Mouse (Mus musculus) T-cell, adult 66 days (primary cell): ENCODE data around the gene Clrn2. TPM values are rescaled to one million over a fixed set of nuclear protein-coding genes. Genes with fewer than 3 reads are reported as not detected.

Source experiments
- total RNA-seq, 2 experiments: library from RNA; stranded (reverse); gene quantifications; 3 replicates in 1 of 2; 4 replicates in 1 of 2; pipeline ENCODE4 v1.2.4; 2023

Clrn2 gene
- not detected for total RNA-seq

DNA sequence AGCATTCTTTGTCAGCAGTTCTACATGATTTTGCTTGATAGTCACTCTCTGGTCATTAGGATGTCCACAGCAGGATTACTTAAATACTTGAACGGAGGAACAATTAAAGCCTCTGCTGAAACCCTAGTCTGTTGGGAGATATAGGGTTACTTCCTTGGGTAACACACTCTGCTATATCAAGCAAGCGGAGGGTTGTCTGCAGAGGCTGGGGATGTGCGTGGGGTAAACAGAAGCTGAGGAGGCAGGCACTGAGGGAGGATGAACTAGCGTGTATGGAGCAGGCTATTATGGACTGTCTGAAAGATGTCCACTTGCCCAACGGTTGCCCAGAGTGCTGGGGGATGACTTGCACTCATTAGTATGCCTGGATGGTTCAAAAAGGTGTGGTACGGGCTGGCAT lies at the start of gene Clrn2:
Clrn2 (plus strand) TSS at position 301 of the 400 bp plus-strand sequence.

DNA sequence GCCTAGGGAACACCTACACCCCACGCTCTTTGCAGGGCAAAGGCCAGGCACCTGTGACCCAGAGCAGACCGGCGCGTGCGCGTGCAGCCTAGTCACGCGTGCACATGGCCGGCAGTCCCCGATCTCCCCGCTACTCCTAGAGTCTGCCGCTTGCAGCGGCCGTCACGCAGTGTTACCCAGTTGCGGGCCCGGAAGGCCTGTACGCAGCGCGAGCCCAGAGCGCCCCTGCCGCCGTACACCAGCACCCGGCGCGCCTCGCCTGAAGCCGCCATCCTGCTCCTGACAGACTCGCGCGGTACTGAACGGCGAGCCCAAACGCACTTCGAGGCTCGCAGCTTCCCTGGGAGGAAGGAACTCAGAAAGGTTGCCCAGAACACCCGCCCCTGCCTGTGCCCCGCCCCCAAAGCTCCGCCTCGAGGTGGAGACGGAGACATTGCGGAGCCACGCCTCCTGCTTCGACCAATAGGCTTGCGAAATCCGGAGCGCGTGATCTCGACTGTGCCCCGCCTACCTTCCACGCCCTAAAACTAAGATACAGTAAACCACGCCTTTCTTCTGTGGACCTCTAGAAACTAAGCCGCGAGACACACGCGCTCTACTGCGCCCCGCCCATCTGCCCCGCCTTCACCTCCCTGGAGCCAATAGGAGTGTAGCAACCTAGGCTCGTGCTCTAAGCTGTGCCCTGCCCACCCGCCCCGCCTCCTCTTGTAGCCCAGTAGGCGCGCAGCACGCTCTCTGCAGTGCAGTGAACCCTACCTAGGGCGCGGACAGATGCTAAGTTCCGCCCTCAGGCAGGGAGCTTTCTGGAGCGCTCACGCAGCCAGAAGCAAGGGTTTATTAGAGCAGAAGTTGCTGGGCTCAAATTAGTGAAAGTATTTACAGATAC lies 3.5 kb upstream of the Clrn2 start, which contains the start of gene Qdpr:
Qdpr (minus strand) TSS at position 406 of the 886 bp plus-strand sequence.

DNA sequence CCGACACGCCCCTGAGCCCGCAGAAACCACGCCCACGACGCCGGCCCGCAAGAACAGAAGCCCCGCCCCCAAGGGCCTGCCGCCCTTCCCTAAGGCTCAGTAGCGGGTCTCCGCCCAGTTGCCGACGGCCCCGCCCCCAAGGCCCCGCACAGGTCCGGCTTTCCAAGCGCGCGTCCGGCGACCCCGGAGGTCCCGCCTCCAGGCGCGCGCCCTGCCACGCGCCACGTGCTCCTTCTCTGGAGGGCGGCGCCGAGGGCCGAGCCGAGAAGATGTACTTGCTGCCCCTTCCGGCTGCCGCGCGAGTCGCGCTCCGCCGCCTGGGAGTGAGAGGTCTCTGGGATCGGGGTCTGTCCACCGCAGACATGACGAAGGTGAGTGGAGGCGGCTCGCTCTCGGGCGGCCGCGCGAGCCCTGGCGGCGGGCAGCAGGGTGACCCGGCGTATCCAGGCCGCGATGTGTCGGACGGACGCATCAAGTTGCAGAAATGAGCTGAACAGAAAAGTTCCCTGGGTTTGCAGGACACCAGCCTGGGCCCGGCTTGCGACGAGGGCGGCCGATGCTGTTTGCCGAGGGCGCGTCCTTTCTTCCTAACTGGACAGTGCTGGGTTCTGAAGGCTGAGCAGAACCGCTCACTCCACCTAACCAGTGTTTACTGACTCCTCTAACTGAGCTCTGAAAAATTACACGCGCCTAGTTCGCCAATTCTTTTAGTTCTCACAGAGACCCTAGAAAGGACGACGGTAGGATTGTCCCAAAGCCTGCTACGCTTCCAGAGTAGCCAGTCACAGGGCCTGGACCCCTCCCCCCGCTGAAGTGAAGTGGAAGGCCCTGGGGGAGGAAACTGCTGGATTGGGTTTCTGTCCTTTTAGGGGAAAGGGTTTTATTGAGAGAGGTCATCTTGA lies 39.9 kb downstream of the Clrn2 start, which contains the start of gene Lap3:
Lap3 (plus strand) TSS at position 184 of the 902 bp plus-strand sequence.

Other genes with a start within 250 kb of the Clrn2 start
- gene Qdpr, start 3.5 kb upstream of the Clrn2 start, total RNA-seq, result 10 to 100 TPM; 42.4 to 44.8 TPM
- gene Lap3, start 39.6 kb downstream of the Clrn2 start, total RNA-seq, result 10 to 100 TPM; 24.4 to 28.7 TPM
- gene Med28, start 66.5 kb downstream of the Clrn2 start, total RNA-seq, result 100 to 1,000 TPM in 1 of 2 experiments, 10 to 100 TPM in 1; 98.7 to 110 TPM
- 1 to 10 TPM in 1 of 2 experiments, under 1 TPM in 1; 0.59 to 1.4 TPM for gene Fam184b, start 185.9 kb downstream of the Clrn2 start, total RNA-seq
- 1 to 10 TPM in 1 of 2 experiments, under 1 TPM in 1; 0.65 to 4.0 TPM for gene Ncapg, start 216.2 kb downstream of the Clrn2 start, total RNA-seq